14 mouse cellular contexts compared by ENCODE assay signal in genomic region chr15:88999124-88999523, GRCm38 (mm10). TPM values are rescaled to one million over a fixed set of nuclear protein-coding genes. Genes with fewer than 3 reads are reported as not detected.
DNase-seq lines count a peak whose midpoint lies in the region; ATAC-seq and TF ChIP-seq lines count a peak whose summit lies in the region.
"Had no signal": no experiment of that assay in that cellular context is flagged by ENCODE, and none has a peak within 500 bp of the region (broad histone marks: within the 10 kb centered on the region; RNA-seq: fewer than 3 reads in every experiment).

No protein-coding gene starts in this region.

- no peaks in the 10 kb centered on the region for H3K27me3 ChIP-seq in heart, postnatal 0 days (ENCODE audit: control insufficient read depth, insufficient read depth, low read length)
- H3K27me3 ChIP-seq in liver, adult 2 months (ENCODE audit: control insufficient read depth, insufficient read depth, low read length): no peaks in the 10 kb centered on the region
- H3K27me3 ChIP-seq in liver, embryonic 12.5 days (replicated peaks): 0 out of 2 replicates have a peak, but pooled peaks cover 4% of the 10 kb centered on the region
- H3K27me3 ChIP-seq: liver, embryonic 13.5 days had no signal

- no peak for TF ChIP-seq EP300 in heart, postnatal 0 days (IDR thresholded peaks at IDR 0.05; ENCODE audit: low read depth)

- peak; percentile 62 for TF ChIP-seq CTCF in heart, postnatal 0 days (IDR thresholded peaks at IDR 0.05; ENCODE audit: low read depth)
- peak; percentile 67 for TF ChIP-seq CTCF in liver, adult 2 months (IDR thresholded peaks at IDR 0.05; ENCODE audit: low read depth, low read length)

- H3K27ac ChIP-seq in heart, postnatal 0 days (ENCODE audit: low read depth): no peak overlapping the region
- H3K27ac ChIP-seq in liver, adult 2 months (replicated peaks; ENCODE audit: insufficient read depth, low read depth, low read length): no peak overlapping the region
- H3K27ac ChIP-seq in liver, embryonic 12.5 days: no peak overlapping the region
- H3K27ac ChIP-seq: liver, embryonic 13.5 days had no signal

- peak; percentile 12 for DNase-seq in heart, postnatal 0 days (ENCODE audit: low spot score)
- DNase-seq in heart, postnatal 36 days: no peak
- peak; percentile 5 for DNase-seq in liver, adult 2 months (ENCODE audit: extremely low read depth, low read depth, low spot score)
- peak; percentile 20 to 24 for DNase-seq in adrenal gland, postnatal 36 days
- peak; percentile 6 for DNase-seq in lung, postnatal 14 days
- no peak for DNase-seq in frontal cortex, postnatal 10 days (ENCODE audit: low spot score in 2 of 2)
- DNase-seq: gastrocnemius, postnatal 10 days; liver, embryonic 13.5 days; right cerebral cortex, postnatal 4 days; thymus, postnatal 25 days had no signal

- peak; percentile 67; the same call in 1 of the 2 replicates for ATAC-seq in heart, postnatal 0 days (ENCODE audit: insufficient read depth, low read depth)
- ATAC-seq in liver, embryonic 12.5 days: no peak

- no peak overlapping the region for H3K4me3 ChIP-seq in heart, postnatal 0 days (ENCODE audit: low read depth, low read length)
- H3K4me3 ChIP-seq in liver, adult 2 months (ENCODE audit: insufficient read depth, low read depth, low read length): no peak overlapping the region
- no peak overlapping the region for H3K4me3 ChIP-seq in liver, embryonic 12.5 days
- H3K4me3 ChIP-seq: liver, embryonic 13.5 days; myocyte had no signal

- 88% methylated on average over 2 of the region's 2 CpGs for WGBS in heart, postnatal 0 days
- 71% methylated on average over 2 of the region's 2 CpGs for whole genome bisulfite sequencing in liver, adult 2 months
- 50% methylated on average over 2 of the region's 2 CpGs for WGBS in liver, embryonic 12.5 days (ENCODE audit: insufficient replicate concordance)

- no peaks in the 10 kb centered on the region for H3K79me2 ChIP-seq in liver, adult 2 months (ENCODE audit: control insufficient read depth, insufficient read depth, low read length)

- no peaks in the 10 kb centered on the region for H3K4me1 ChIP-seq in heart, postnatal 0 days (ENCODE audit: control insufficient read depth, insufficient read depth)
- H3K4me1 ChIP-seq in liver, adult 2 months (ENCODE audit: control insufficient read depth, insufficient read depth, low read length): no peaks in the 10 kb centered on the region
- H3K4me1 ChIP-seq in liver, embryonic 12.5 days: no peaks in the 10 kb centered on the region
- H3K4me1 ChIP-seq: liver, embryonic 13.5 days had no signal

- no peaks in the 10 kb centered on the region for H3K9me3 ChIP-seq in heart, postnatal 0 days (replicated peaks; ENCODE audit: control insufficient read depth, low read length)
- H3K9me3 ChIP-seq in liver, embryonic 12.5 days (replicated peaks): no peaks in the 10 kb centered on the region
- H3K9me3 ChIP-seq: liver, embryonic 13.5 days had no signal

- no peak for TF ChIP-seq POLR2A in liver, adult 2 months (IDR thresholded peaks at IDR 0.05; ENCODE audit: extremely low read depth, insufficient read depth, low read length)

- intact Hi-C loops in heart, postnatal 36 days (cut with DNase I): no loop called here

- H3K4me2 ChIP-seq in heart, postnatal 0 days (ENCODE audit: low read depth, low read length): no peak overlapping the region
- no peak overlapping the region for H3K4me2 ChIP-seq in liver, embryonic 12.5 days
- H3K4me2 ChIP-seq: liver, embryonic 13.5 days had no signal

- no peaks in the 10 kb centered on the region for H3K36me3 ChIP-seq in heart, postnatal 0 days (replicated peaks; ENCODE audit: control insufficient read depth, insufficient read depth, low read length)
- H3K36me3 ChIP-seq in liver, adult 2 months (ENCODE audit: control insufficient read depth, insufficient read depth, low read length): no peaks in the 10 kb centered on the region
- H3K36me3 ChIP-seq in liver, embryonic 12.5 days: no peaks in the 10 kb centered on the region
- H3K36me3 ChIP-seq: liver, embryonic 13.5 days had no signal

- H3K9ac ChIP-seq in heart, postnatal 0 days (replicated peaks; ENCODE audit: low read depth, low read length): no peak overlapping the region
- H3K9ac ChIP-seq in liver, adult 2 months (ENCODE audit: low read depth, low read length): no peak overlapping the region
- H3K9ac ChIP-seq in liver, embryonic 12.5 days: no peak overlapping the region
- H3K9ac ChIP-seq: liver, embryonic 13.5 days had no signal

RNA-seq across cellular contexts. Expression of gene Mov10l1, which starts 16.4 kb away (rescaled TPM):
- total RNA-seq in heart, postnatal 0 days (2014; rRNA removed; ENCODE audit: low replicate concordance): 74.3 and 85.9 TPM in 2 replicates
- 114 and 124 TPM in 2 replicates for polyA plus RNA-seq in heart, postnatal 0 days (2015; fragmentation: Nextera tagmentation; extraction: Ambion mirVana)
- 10 to 100 TPM; 89.7 to 92.7 TPM for total RNA-seq in heart, postnatal 36 days (2021)
- total RNA-seq in liver, adult 2 months (2014; rRNA removed): not detected in 2 replicates
- not detected in 2 replicates for polyA plus RNA-seq in liver, adult 2 months (2012; rRNA removed)
- polyA plus RNA-seq in liver, embryonic 12.5 days (2016; fragmentation: Nextera tagmentation; extraction: Ambion mirVana): not detected in 2 replicates
- not detected for total RNA-seq in adrenal gland, postnatal 36 days (2021)
- total RNA-seq: common myeloid progenitor, adult 5-6 weeks; gastrocnemius, postnatal 10 days had no signal
- polyA plus RNA-seq: large intestine, adult 2 months; liver, embryonic 13.5 days; myocyte had no signal

RNA-seq across cellular contexts. Expression of gene Mlc1, which starts 20.3 kb away (rescaled TPM):
- total RNA-seq in heart, postnatal 0 days (2014; rRNA removed; ENCODE audit: low replicate concordance): not detected in 2 replicates
- polyA plus RNA-seq in heart, postnatal 0 days (2015; fragmentation: Nextera tagmentation; extraction: Ambion mirVana): 0.04 TPM in 1 of 2 replicates, not detected in the other
- total RNA-seq in heart, postnatal 36 days (2021): not detected
- 0.07 TPM in 1 of 2 replicates, not detected in the other for total RNA-seq in liver, adult 2 months (2014; rRNA removed)
- polyA plus RNA-seq in liver, adult 2 months (2012; rRNA removed): not detected in 2 replicates
- polyA plus RNA-seq in liver, embryonic 12.5 days (2016; fragmentation: Nextera tagmentation; extraction: Ambion mirVana): not detected in 2 replicates
- total RNA-seq in adrenal gland, postnatal 36 days (2021): not detected
- total RNA-seq: common myeloid progenitor, adult 5-6 weeks had no signal
- polyA plus RNA-seq: myocyte had no signal

RNA-seq across cellular contexts. Expression of gene Ttll8, which starts 44.9 kb away (rescaled TPM):
- not detected in 2 replicates for total RNA-seq in heart, postnatal 0 days (2014; rRNA removed; ENCODE audit: low replicate concordance)
- not detected in 2 replicates for polyA plus RNA-seq in heart, postnatal 0 days (2015; fragmentation: Nextera tagmentation; extraction: Ambion mirVana)
- total RNA-seq in heart, postnatal 36 days (2021): not detected
- 0.20 and 0.28 TPM in 2 replicates for total RNA-seq in liver, adult 2 months (2014; rRNA removed)
- 0.02 and 0.24 TPM in 2 replicates for polyA plus RNA-seq in liver, adult 2 months (2012; rRNA removed)
- not detected in 2 replicates for polyA plus RNA-seq in liver, embryonic 12.5 days (2016; fragmentation: Nextera tagmentation; extraction: Ambion mirVana)
- under 1 TPM in 1 of 2 experiments, not detected in 1; 0.46 TPM for total RNA-seq in adrenal gland, postnatal 36 days (2021)
- total RNA-seq: common myeloid progenitor, adult 5-6 weeks; gastrocnemius, postnatal 10 days had no signal
- polyA plus RNA-seq: large intestine, adult 2 months; liver, embryonic 13.5 days; myocyte had no signal

Comparison
In these comparisons a context has a peak if more than half of its experiments do, and no peak if none do; other contexts are left out.
1. DNase-seq: peak in heart, postnatal 0 days (single experiment), liver, adult 2 months (single experiment), adrenal gland, postnatal 36 days (2 of 2) and lung, postnatal 14 days (single experiment); none in heart, postnatal 36 days (0 of 2) and frontal cortex, postnatal 10 days (0 of 2).
2. RNA of gene Mov10l1, which starts 16.4 kb away (total RNA-seq): 89.7 to 92.7 TPM in heart, postnatal 36 days and 74.3 to 85.9 TPM in heart, postnatal 0 days; not detected in liver, adult 2 months and not detected in adrenal gland, postnatal 36 days; every median in the first group is over 10 times any median in the second.